Comparison of ENCODE assay signal across 8 mouse cellular contexts in the genomic region with DNA sequence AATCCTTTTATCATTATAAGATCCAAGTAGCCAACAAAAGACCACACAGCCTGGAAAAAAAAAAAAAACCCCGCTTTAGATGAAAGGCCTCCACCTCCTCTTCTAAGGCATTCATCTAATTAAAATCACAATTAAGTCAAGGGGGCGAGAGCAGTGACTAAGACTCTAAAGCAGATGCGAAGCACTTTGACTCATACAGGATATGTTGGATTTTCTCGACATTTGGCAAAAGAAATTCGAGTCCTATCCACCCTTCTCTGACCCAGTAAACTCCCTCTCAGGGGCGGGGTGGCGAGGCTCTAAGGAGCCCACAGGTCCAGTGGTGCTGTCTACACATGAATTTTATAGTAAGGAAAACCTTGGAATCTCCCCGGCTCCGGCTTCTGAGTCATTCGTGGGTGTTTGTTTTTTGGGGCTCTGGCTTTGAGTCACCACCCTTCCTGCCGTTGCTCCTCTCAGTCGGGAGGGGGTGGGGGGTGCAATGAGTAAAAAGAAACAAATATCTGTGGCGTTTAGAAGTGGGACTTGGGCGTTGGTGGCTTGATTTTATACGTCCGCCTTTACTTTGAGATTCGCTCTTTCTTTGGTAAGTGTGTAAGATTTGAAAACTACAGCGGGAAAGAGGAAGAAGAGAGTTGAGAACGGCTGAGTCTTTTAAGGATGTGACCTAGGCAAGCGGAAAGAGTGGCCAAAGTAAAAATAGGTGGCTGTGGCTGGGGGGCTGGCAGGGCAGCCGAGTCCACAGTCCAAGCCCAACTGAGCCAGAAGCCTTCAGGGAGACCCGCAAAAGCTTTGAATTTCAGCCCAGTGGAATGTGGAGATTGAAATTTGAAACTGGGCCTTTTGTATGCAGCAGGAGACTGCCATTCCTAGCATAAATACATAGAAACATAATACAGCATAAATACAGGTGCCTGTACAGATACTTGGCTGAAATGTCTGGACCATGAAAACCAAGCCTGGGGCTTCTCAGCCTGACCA.
DNase-seq lines count a peak whose midpoint lies in the region; ATAC-seq and TF ChIP-seq lines count a peak whose summit lies in the region.

No protein-coding gene starts in this region.

- 0 out of 2 replicates have a peak, but pooled peaks cover 2% of the 10 kb centered on the region for H3K27me3 ChIP-seq in forebrain, postnatal 0 days (ENCODE audit: insufficient read depth, low read length)
- no peaks in the 10 kb centered on the region for H3K27me3 ChIP-seq in lung, embryonic 15.5 days

- no peaks in the 10 kb centered on the region for H3K4me1 ChIP-seq in forebrain, postnatal 0 days (ENCODE audit: insufficient read depth)
- H3K4me1 ChIP-seq in lung, embryonic 15.5 days: 0 out of 2 replicates have a peak, but pooled peaks cover 7% of the 10 kb centered on the region

- ATAC-seq in forebrain, postnatal 0 days: peak; percentile 34; the same call in 1 of the 2 replicates
- ATAC-seq in lung, embryonic 15.5 days (ENCODE audit: borderline replicate concordance, extremely low read depth, low FRiP score, low TSS enrichment): peak; percentile 55; the same call in 1 of the 2 replicates
- ATAC-seq in neutrophil, adult 5-6 weeks (ENCODE audit: extremely low read depth, insufficient number of reproducible peaks, low FRiP score, poor library complexity, severe bottlenecking): peak; percentile 67

- TF ChIP-seq CTCF in forebrain, postnatal 0 days (IDR thresholded peaks at IDR 0.05; ENCODE audit: low read depth): no peak

- peak overlapping the region; percentile 26 for H3K4me3 ChIP-seq in forebrain, postnatal 0 days (ENCODE audit: low read depth, low read length)
- H3K4me3 ChIP-seq in lung, embryonic 15.5 days: peak overlapping the region; percentile 28

- H3K9me3 ChIP-seq in forebrain, postnatal 0 days (ENCODE audit: low read length): no peaks in the 10 kb centered on the region
- no peaks in the 10 kb centered on the region for H3K9me3 ChIP-seq in lung, embryonic 15.5 days

- no peaks in the 10 kb centered on the region for H3K36me3 ChIP-seq in forebrain, postnatal 0 days (ENCODE audit: insufficient read depth)
- H3K36me3 ChIP-seq in lung, embryonic 15.5 days: no peaks in the 10 kb centered on the region

- DNase-seq in CD4-positive, CD25-positive, alpha-beta regulatory T cell, adult 2 months (ENCODE audit: low read depth, low spot score): peak; percentile 81
- peak; percentile 70 for DNase-seq in adrenal gland, postnatal 25 days
- DNase-seq in forebrain, postnatal 0 days: no peak
- DNase-seq in heart, postnatal 36 days: peak; percentile 54 to 68
- peak; percentile 53 to 59 for DNase-seq in layer of hippocampus, adult 18-20 months (ENCODE audit: low spot score in 2 of 2)
- peak; percentile 77 for DNase-seq in urinary bladder, postnatal 14 days (ENCODE audit: low spot score)

- peak overlapping the region; percentile 6; the same call in 1 of the 2 replicates for H3K9ac ChIP-seq in forebrain, postnatal 0 days
- H3K9ac ChIP-seq in lung, embryonic 15.5 days: peak overlapping the region; percentile 3; the same call in 1 of the 2 replicates

- no peak overlapping the region for H3K27ac ChIP-seq in forebrain, postnatal 0 days (ENCODE audit: low read depth, low read length)
- H3K27ac ChIP-seq in lung, embryonic 15.5 days: peak overlapping the region; percentile 5; the same call in 1 of the 2 replicates

- peak overlapping the region; percentile 56 for H3K4me2 ChIP-seq in forebrain, postnatal 0 days (ENCODE audit: low read depth)
- peak overlapping the region; percentile 52 for H3K4me2 ChIP-seq in lung, embryonic 15.5 days

- intact Hi-C loops in heart, postnatal 36 days (cut with DNase I): loop anchor here (2.0 to 5.0 kb wide), 2 partner anchors 70 to 286 kb away; partner anchors contain the start of genes Il3ra and Slc4a7

- 5% methylated on average over 22 of the region's 22 CpGs for WGBS in forebrain, postnatal 0 days
- WGBS in lung, embryonic 15.5 days: 3% methylated on average over 22 of the region's 22 CpGs
